Mouse (Mus musculus) liver, embryonic 13.5 days (tissue): Measurements from ENCODE around the gene Ednrb. TPM values are rescaled to one million over a fixed set of nuclear protein-coding genes. Genes with fewer than 3 reads are reported as not detected.
A peak's percentile ranks its signal among the peaks of the same experiment; 100 is the strongest.

ENCODE experiments used
- ATAC-seq: fragments of 200-750 bp; cut with Nextera tagmentation; 2 replicates; pipeline ENCODE4 v1.8.0; 2017; ENCODE audit warnings: low read depth, mild to moderate bottlenecking, moderate number of reproducible peaks, moderate library complexity
- DNase-seq: peaks from one replicate; pipeline ENCODE4 v3.0.0; 2022
- H3K27ac ChIP-seq: fragments of 300-500 bp; sonication (generic); 2 replicates; pipeline ENCODE4 v1.5.1; 2015; ENCODE audit warnings: moderate library complexity, mild to moderate bottlenecking, inconsistent platforms
- H3K27me3 ChIP-seq: fragments of 300-500 bp; sonication (generic); 2 replicates; pipeline ENCODE4 v1.6.1; 2015; ENCODE audit warnings: mild to moderate bottlenecking, inconsistent platforms
- H3K36me3 ChIP-seq: fragments of 300-500 bp; sonication (generic); 2 replicates; pipeline ENCODE4 v1.6.1; 2015; ENCODE audit warnings: mild to moderate bottlenecking, inconsistent platforms
- H3K4me1 ChIP-seq: fragments of 300-500 bp; sonication (generic); replicated peaks from 2 replicates; pipeline ENCODE4 v1.6.1; 2015; ENCODE audit warnings: inconsistent platforms
- H3K4me2 ChIP-seq: fragments of 300-500 bp; sonication (generic); 2 replicates; pipeline ENCODE4 v1.6.1; 2015; ENCODE audit warnings: inconsistent platforms, mild to moderate bottlenecking, moderate library complexity
- H3K4me3 ChIP-seq: fragments of 300-500 bp; sonication (generic); replicated peaks from 2 replicates; pipeline ENCODE4 v1.5.1; 2015; ENCODE audit warnings: mild to moderate bottlenecking, inconsistent platforms
- H3K9ac ChIP-seq: fragments of 300-500 bp; sonication (generic); 2 replicates; pipeline ENCODE4 v1.6.1; 2015; ENCODE audit warnings: mild to moderate bottlenecking, inconsistent platforms
- H3K9me3 ChIP-seq: fragments of 300-500 bp; sonication (generic); replicated peaks from 2 replicates; pipeline ENCODE4 v1.6.1; 2016; ENCODE audit warnings: inconsistent platforms
- WGBS: fragments of 180-500 bp; shearing (Covaris S2); methylation state at CpG from one replicate; pipeline ENCODE4 v1.1.7; 2015; ENCODE audit not compliant: insufficient replicate concordance; 5-methylcytosine and 5-hydroxymethylcytosine counted together
- polyA plus RNA-seq: library from polyadenylated mRNA; unstranded; fragments of >200 nt; fragmentation: Nextera tagmentation; extraction: Ambion mirVana; gene quantifications from 2 replicates; pipeline ENCODE4 v1.2.1, GENCODE M21; 2015

Gene Ednrb
- polyA plus RNA-seq, 1 experiment from 2014 or later, result 8.9 TPM

DNA sequence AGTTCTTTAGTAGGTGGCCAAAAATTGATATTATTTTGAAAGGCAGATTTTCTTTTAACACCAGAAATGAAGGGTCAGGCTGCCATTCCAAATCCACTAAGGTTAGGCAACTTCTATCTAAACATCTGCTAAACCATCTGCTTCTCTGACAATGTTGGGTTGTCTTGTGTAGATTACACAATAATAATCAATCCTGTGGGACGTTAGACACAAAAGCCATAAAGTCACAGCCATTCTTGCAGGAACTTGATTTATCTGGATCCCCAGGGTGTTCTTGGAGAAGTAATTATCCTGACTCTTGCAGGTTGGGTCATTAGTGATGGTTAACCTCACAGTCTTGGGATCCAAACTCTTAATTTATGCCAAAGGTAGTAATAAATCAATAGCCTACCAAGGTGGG, 21.6 kb downstream of the Ednrb start:
- Histone ChIP-seq H3K36me3 (no peaks in the 10 kb centered on the region), H3K9me3 (no peaks in the 10 kb centered on the region), H3K27ac (no peak overlapping the region), H3K9ac (no peak overlapping the region), H3K27me3 (no peaks in the 10 kb centered on the region), H3K4me3 (no peak overlapping the region), H3K4me1 (no peaks in the 10 kb centered on the region), H3K4me2 (no peak overlapping the region)
- ATAC-seq, result no peak
- WGBS, result 46% methylated on average over 1 of the region's 1 CpGs
- no peak for DNase-seq

DNA sequence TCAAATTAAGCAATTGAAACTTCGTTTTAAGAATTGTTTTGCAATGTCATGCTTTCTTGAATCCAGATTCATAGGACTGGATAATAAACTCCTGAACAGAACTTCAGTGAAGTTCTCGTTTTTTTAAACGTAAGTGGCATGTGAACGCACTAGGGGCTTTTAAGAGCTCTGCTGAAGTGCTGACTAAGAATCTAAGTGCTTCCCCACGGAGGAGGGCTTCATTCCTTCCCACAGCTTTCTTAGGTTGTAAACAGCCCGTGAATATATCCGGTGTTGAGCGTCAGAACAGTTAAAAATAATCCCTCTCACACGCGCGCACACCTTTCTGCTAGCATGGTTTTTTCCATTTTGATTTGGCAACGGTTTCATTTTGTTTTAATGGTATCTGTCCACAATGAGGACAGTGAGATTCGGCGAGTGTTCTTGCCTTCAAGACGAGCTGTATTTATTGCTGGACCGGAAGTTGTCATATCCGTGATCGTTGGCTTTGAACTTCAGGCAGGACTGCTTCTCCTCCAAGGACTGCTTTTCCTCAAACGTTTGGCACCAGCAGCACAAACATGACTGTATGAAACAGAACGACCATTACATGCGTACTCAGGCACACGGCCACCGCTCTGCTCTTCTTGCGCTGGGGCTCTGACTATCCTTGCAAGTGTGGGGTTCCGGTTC, 27.4 kb downstream of the Ednrb start:
- Histone ChIP-seq H3K36me3 (no peaks in the 10 kb centered on the region), H3K9me3 (no peaks in the 10 kb centered on the region), H3K4me1 (peaks cover 11% of the 10 kb centered on the region), H3K4me2 (peak overlapping the region; percentile 28; the same call in 1 of the 2 replicates), H3K27ac (no peak overlapping the region), H3K27me3 (no peaks in the 10 kb centered on the region), H3K9ac (no peak overlapping the region), H3K4me3 (no peak overlapping the region)
- DNase-seq (no peak), ATAC-seq (no peak)
- WGBS, result 58% methylated on average over 25 of the region's 25 CpGs

DNA sequence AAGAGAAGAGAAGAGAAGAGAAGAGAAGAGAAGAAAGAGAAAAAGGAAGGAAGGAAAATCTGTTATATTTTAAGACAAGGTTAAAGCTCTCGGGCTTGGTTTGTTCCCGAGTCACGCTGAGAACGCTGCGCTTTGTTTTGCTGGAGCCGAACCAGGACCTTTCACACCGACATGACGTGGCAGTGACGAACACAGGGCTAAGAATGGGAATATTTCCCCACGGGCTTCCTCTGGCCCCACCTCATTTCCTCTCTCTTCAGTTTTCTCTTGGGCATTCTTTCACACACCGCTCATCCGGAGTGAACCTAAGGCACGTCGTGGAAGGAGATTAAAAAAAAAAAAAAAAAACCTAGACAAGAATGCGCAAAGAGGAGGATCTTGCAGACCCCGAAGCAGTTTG, 28.7 kb downstream of the Ednrb start:
- Histone ChIP-seq H3K27me3 (no peaks in the 10 kb centered on the region), H3K27ac (no peak overlapping the region), H3K4me1 (peaks cover 11% of the 10 kb centered on the region), H3K4me2 (peak overlapping the region; percentile 32), H3K36me3 (no peaks in the 10 kb centered on the region), H3K4me3 (no peak overlapping the region), H3K9ac (no peak overlapping the region), H3K9me3 (no peaks in the 10 kb centered on the region)
- WGBS, result 35% methylated on average over 16 of the region's 16 CpGs
- DNase-seq (no peak), ATAC-seq (no peak)

- Histone ChIP-seq H3K4me1 (peaks cover 11% of the 10 kb centered on the region), H3K4me3 (no peak overlapping the region), H3K27me3 (no peaks in the 10 kb centered on the region), H3K9ac (no peak overlapping the region), H3K36me3 (no peaks in the 10 kb centered on the region), H3K9me3 (no peaks in the 10 kb centered on the region), H3K27ac (no peak overlapping the region), H3K4me2 (no peak overlapping the region)
- ATAC-seq (peak; percentile 91), DNase-seq (peak; percentile 2)
- 38% methylated on average over 10 of the region's 10 CpGs for WGBS
Observed at GRCm38 (mm10) chr14:103814015-103814691, 30.0 kb downstream of the Ednrb start.

DNA sequence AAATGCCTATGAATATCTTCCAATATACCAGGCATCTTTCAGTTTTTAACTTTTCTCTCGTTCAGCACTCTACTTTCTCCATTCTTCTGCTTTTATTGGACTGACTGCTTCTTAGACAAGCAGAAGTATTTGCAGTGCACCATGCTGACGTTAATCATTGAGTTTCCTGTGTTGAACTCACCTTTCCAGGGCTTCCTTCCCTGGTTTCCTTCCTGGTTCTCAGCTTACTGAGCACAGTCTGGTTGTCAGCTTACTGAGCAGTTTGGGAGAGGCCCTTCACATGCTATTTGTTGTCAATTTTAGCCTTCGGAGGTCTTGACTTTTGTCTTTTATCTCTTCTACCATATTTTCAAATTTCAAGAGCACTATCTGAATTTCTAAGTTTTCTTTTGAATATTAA, 31.0 kb downstream of the Ednrb start:
- Histone ChIP-seq H3K36me3 (no peaks in the 10 kb centered on the region), H3K27ac (no peak overlapping the region), H3K4me3 (no peak overlapping the region), H3K4me1 (peaks cover 11% of the 10 kb centered on the region), H3K4me2 (no peak overlapping the region), H3K9me3 (no peaks in the 10 kb centered on the region), H3K9ac (no peak overlapping the region), H3K27me3 (no peaks in the 10 kb centered on the region)
- ATAC-seq (no peak), DNase-seq (no peak)
- WGBS, result 22% methylated on average over 3 of the region's 3 CpGs

GRCm38 (mm10) chr14:103811291-103811690, 32.9 kb downstream of the Ednrb start:
- ATAC-seq, result no peak

DNA sequence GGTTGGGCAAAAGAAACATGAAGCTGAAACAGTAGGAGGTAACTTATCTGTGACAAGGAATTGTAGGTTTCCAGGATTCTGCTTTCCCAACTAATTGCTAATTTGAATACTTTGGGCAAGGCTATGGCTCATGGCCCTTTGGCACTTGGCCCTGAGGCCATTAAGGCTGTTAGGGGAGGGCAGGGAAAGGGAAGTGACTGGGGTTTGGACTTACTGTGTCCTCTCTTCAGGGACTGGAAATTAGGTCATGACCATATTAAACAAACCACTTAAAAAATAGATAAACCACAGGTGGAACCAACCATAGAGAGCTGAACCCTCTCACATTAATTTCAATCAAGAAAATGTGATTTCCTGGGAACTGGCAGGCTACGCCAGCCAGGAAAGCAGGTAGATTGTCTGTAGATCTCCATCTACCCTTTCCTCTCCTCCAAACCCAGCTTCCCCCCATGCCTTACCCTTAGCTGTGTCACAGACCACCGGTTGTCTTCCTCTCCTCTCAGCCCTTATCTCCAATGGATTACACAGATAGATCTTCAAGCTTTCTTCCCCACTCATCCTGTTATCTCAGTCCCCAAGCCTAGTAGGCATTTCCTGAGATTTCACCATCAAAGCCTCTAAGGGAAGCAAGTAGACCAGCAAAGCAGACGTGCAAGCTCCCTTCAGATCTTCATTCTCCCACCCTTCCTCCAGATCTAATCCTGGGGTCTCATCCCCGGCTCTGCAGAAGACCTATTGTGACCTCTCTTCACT, 40.1 kb downstream of the Ednrb start:
- H3K27ac ChIP-seq, result no peak overlapping the region
- H3K9me3 ChIP-seq, result no peaks in the 10 kb centered on the region
- DNase-seq (no peak), ATAC-seq (no peak)
- H3K4me3 ChIP-seq, result no peak overlapping the region
- 23% methylated on average over 4 of the region's 4 CpGs for WGBS
- no peaks in the 10 kb centered on the region for H3K4me1 ChIP-seq
- no peaks in the 10 kb centered on the region for H3K36me3 ChIP-seq
- H3K9ac ChIP-seq, result no peak overlapping the region
- no peak overlapping the region for H3K4me2 ChIP-seq
- no peaks in the 10 kb centered on the region for H3K27me3 ChIP-seq

More at GRCm38 (mm10) chr14:103811291-103811690, 32.9 kb downstream of the Ednrb start:
- H3K27me3 ChIP-seq, result no peaks in the 10 kb centered on the region
- H3K27ac ChIP-seq, result no peak overlapping the region
- WGBS, result 69% methylated on average over 7 of the region's 7 CpGs
- H3K9me3 ChIP-seq, result no peaks in the 10 kb centered on the region
- no peak overlapping the region for H3K9ac ChIP-seq
- H3K4me3 ChIP-seq, result no peak overlapping the region
- H3K36me3 ChIP-seq, result no peaks in the 10 kb centered on the region
- H3K4me2 ChIP-seq, result no peak overlapping the region
- no peak for DNase-seq
- H3K4me1 ChIP-seq, result peaks cover 11% of the 10 kb centered on the region

- no peak overlapping the region for H3K4me3 ChIP-seq
- no peaks in the 10 kb centered on the region for H3K36me3 ChIP-seq
- no peak overlapping the region for H3K4me2 ChIP-seq
- H3K27ac ChIP-seq, result no peak overlapping the region
- 59% methylated on average over 3 of the region's 3 CpGs for WGBS
- H3K9ac ChIP-seq, result no peak overlapping the region
- ATAC-seq, result no peak
- H3K4me1 ChIP-seq, result no peaks in the 10 kb centered on the region
- H3K27me3 ChIP-seq, result no peaks in the 10 kb centered on the region
- DNase-seq, result no peak
- no peaks in the 10 kb centered on the region for H3K9me3 ChIP-seq
Observed at GRCm38 (mm10) chr14:103797123-103797522, 47.1 kb downstream of the Ednrb start.

DNA sequence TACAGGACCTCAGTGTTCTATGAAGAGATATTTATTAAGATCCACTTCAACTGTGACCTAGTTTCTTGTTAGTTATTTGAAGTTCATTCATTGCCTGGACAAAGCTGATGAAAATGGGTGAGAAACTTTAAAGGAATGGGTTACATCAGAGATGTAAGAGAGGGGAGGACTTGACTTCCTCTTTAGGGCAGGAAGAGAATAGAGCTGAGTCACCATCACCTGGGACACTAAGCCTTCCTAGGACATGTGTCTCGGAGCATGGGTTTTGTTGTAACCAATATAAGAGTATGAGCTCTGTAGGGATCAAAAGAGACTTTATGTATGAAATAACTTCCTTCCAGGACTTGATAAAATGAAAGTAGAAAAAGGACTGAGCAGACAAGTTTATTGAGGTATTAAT, 48.6 kb downstream of the Ednrb start:
- H3K4me2 ChIP-seq, result no peak overlapping the region
- H3K27me3 ChIP-seq, result no peaks in the 10 kb centered on the region
- no peak overlapping the region for H3K4me3 ChIP-seq
- H3K27ac ChIP-seq, result no peak overlapping the region
- H3K9ac ChIP-seq, result no peak overlapping the region
- DNase-seq, result no peak
- WGBS, result 53% methylated on average over 1 of the region's 1 CpGs
- no peaks in the 10 kb centered on the region for H3K4me1 ChIP-seq
- H3K9me3 ChIP-seq, result no peaks in the 10 kb centered on the region
- ATAC-seq, result no peak
- H3K36me3 ChIP-seq, result no peaks in the 10 kb centered on the region

DNA sequence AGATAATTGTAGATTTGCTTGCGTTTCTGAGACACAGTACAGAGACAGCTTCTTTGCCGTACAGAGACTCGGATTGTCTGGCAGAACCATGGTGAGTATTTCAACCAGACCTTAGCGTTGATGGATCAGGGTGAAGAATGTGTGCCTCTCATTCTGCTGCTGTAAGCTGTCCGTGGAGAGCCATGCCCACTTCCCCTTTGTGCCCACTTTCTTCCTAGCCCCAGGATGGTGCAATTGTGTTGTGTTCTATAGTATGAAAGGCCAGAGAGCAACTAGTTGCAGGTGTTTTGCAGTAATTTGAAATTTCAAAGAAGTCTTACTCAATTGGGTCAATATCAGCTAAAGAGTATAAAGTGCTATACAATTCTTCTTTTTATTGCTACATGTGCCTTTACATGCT, 50.8 kb downstream of the Ednrb start:
- WGBS, result 47% methylated on average over 5 of the region's 5 CpGs
- ATAC-seq, result no peak
- H3K9ac ChIP-seq, result no peak overlapping the region
- H3K36me3 ChIP-seq, result no peaks in the 10 kb centered on the region
- H3K4me2 ChIP-seq, result no peak overlapping the region
- no peak for DNase-seq
- no peak overlapping the region for H3K27ac ChIP-seq
- no peaks in the 10 kb centered on the region for H3K4me1 ChIP-seq
- no peaks in the 10 kb centered on the region for H3K27me3 ChIP-seq
- no peaks in the 10 kb centered on the region for H3K9me3 ChIP-seq
- H3K4me3 ChIP-seq, result no peak overlapping the region

GRCm38 (mm10) chr14:103792726-103793125, 51.5 kb downstream of the Ednrb start:
- no peaks in the 10 kb centered on the region for H3K36me3 ChIP-seq
- H3K27me3 ChIP-seq, result no peaks in the 10 kb centered on the region
- H3K9ac ChIP-seq, result no peak overlapping the region
- no peak overlapping the region for H3K27ac ChIP-seq
- no peak overlapping the region for H3K4me3 ChIP-seq
- H3K4me1 ChIP-seq, result no peaks in the 10 kb centered on the region
- WGBS, result 47% methylated on average over 1 of the region's 1 CpGs
- H3K9me3 ChIP-seq, result no peaks in the 10 kb centered on the region
- H3K4me2 ChIP-seq, result no peak overlapping the region
- DNase-seq (no peak), ATAC-seq (no peak)
